Mouse (Mus musculus): ENCODE results near the gene Cavin2. TPM values are rescaled to one million over a fixed set of nuclear protein-coding genes. Genes with fewer than 3 reads are reported as not detected.

Gene Cavin2
- 14.2 and 14.9 TPM in 2 replicates for polyA plus RNA-seq (2012; rRNA removed)

GRCm38 (mm10) chr1:51288755-51289619 lies at the start of gene Cavin2:
Gene Cavin2, plus strand, starts transcription at chr1:51289126.

Other genes with a start within 250 kb of the Cavin2 start
- 8.7 and 8.8 TPM in 2 replicates for gene Nabp1, start 189.3 kb downstream of the Cavin2 start, polyA plus RNA-seq (2012; rRNA removed)